Mouse (Mus musculus): ENCODE results near the gene Gas1.
A peak's percentile ranks its signal among the peaks of the same experiment; 100 is the strongest.

Gas1 gene

GRCm38 (mm10) chr13:60177106-60177796 is at the start of gene Gas1:
Gene Gas1, minus strand, starts transcription at chr13:60177365.
- Histone ChIP-seq H3K4me3 (replicated peaks; ENCODE audit: low read length) (peak within 1 kb of the TSS; percentile 89), H3K27me3 (ENCODE audit: insufficient read depth, low read length) (peaks cover 35% of the 10 kb centered on the region), H3K36me3 (ENCODE audit: insufficient read depth, low read length) (no peaks in the 10 kb centered on the region), H3K4me1 (replicated peaks; ENCODE audit: low read depth, low read length) (peaks cover 17% of the 10 kb centered on the region), H3K9me3 (ENCODE audit: low read length) (no peaks in the 10 kb centered on the region)
- no peak for TF ChIP-seq POU5F1 (IDR thresholded peaks at IDR 0.05; ENCODE audit: borderline replicate concordance, low read length)
- no peak for TF ChIP-seq CTCF (conservative IDR thresholded peaks at IDR 0.05; ENCODE audit: low read length)
- TF ChIP-seq NANOG (IDR thresholded peaks at IDR 0.05; ENCODE audit: borderline replicate concordance, low read length) = no peak

GRCm38 (mm10) chr13:60226251-60226836 is 49.2 kb upstream of the Gas1 start:
- Histone ChIP-seq H3K4me3 (replicated peaks; ENCODE audit: low read length) (no peak overlapping the region), H3K4me1 (replicated peaks; ENCODE audit: low read depth, low read length) (no peaks in the 10 kb centered on the region), H3K27me3 (ENCODE audit: insufficient read depth, low read length) (no peaks in the 10 kb centered on the region), H3K9me3 (ENCODE audit: low read length) (no peaks in the 10 kb centered on the region), H3K36me3 (ENCODE audit: insufficient read depth, low read length) (no peaks in the 10 kb centered on the region)
- no peak for TF ChIP-seq CTCF (conservative IDR thresholded peaks at IDR 0.05; ENCODE audit: low read length)
- TF ChIP-seq POU5F1 (IDR thresholded peaks at IDR 0.05; ENCODE audit: borderline replicate concordance, low read length) = no peak
- TF ChIP-seq NANOG (IDR thresholded peaks at IDR 0.05; ENCODE audit: borderline replicate concordance, low read length) = no peak

GRCm38 (mm10) chr13:60225736-60226135 is 48.6 kb upstream of the Gas1 start:
- no peaks in the 10 kb centered on the region for H3K4me1 ChIP-seq (replicated peaks; ENCODE audit: low read depth, low read length)
- no peaks in the 10 kb centered on the region for H3K36me3 ChIP-seq (ENCODE audit: insufficient read depth, low read length)
- H3K9me3 ChIP-seq (ENCODE audit: low read length) = no peaks in the 10 kb centered on the region
- H3K4me3 ChIP-seq (replicated peaks; ENCODE audit: low read length) = no peak overlapping the region
- no peaks in the 10 kb centered on the region for H3K27me3 ChIP-seq (ENCODE audit: insufficient read depth, low read length)
- TF ChIP-seq CTCF (conservative IDR thresholded peaks at IDR 0.05; ENCODE audit: low read length) (no peak), NANOG (IDR thresholded peaks at IDR 0.05; ENCODE audit: borderline replicate concordance, low read length) (no peak), POU5F1 (IDR thresholded peaks at IDR 0.05; ENCODE audit: borderline replicate concordance, low read length) (no peak)

- TF ChIP-seq POU5F1 (IDR thresholded peaks at IDR 0.05; ENCODE audit: borderline replicate concordance, low read length) (no peak), CTCF (conservative IDR thresholded peaks at IDR 0.05; ENCODE audit: low read length) (no peak), NANOG (IDR thresholded peaks at IDR 0.05; ENCODE audit: borderline replicate concordance, low read length) (no peak)
- H3K9me3 ChIP-seq (ENCODE audit: low read length) = no peaks in the 10 kb centered on the region
- no peaks in the 10 kb centered on the region for H3K36me3 ChIP-seq (ENCODE audit: insufficient read depth, low read length)
- H3K4me1 ChIP-seq (replicated peaks; ENCODE audit: low read depth, low read length) = no peaks in the 10 kb centered on the region
- no peaks in the 10 kb centered on the region for H3K27me3 ChIP-seq (ENCODE audit: insufficient read depth, low read length)
- H3K4me3 ChIP-seq (replicated peaks; ENCODE audit: low read length) = no peak overlapping the region
Measured at GRCm38 (mm10) chr13:60225276-60225675, 48.1 kb upstream of the Gas1 start.

GRCm38 (mm10) chr13:60223797-60224196 is 46.6 kb upstream of the Gas1 start:
- no peak for TF ChIP-seq POU5F1 (IDR thresholded peaks at IDR 0.05; ENCODE audit: borderline replicate concordance, low read length)
- no peak for TF ChIP-seq NANOG (IDR thresholded peaks at IDR 0.05; ENCODE audit: borderline replicate concordance, low read length)
- no peak for TF ChIP-seq CTCF (conservative IDR thresholded peaks at IDR 0.05; ENCODE audit: low read length)
- H3K9me3 ChIP-seq (ENCODE audit: low read length) = peaks cover 10% of the 10 kb centered on the region; the same call in 1 of the 2 replicates
- H3K4me3 ChIP-seq (replicated peaks; ENCODE audit: low read length) = no peak overlapping the region

GRCm38 (mm10) chr13:60222336-60222735 is 45.2 kb upstream of the Gas1 start:
- H3K4me1 ChIP-seq (replicated peaks; ENCODE audit: low read depth, low read length) = no peaks in the 10 kb centered on the region
- H3K9me3 ChIP-seq (ENCODE audit: low read length) = peaks cover 13% of the 10 kb centered on the region; the same call in 1 of the 2 replicates
- no peak overlapping the region for H3K4me3 ChIP-seq (replicated peaks; ENCODE audit: low read length)
- no peaks in the 10 kb centered on the region for H3K36me3 ChIP-seq (ENCODE audit: insufficient read depth, low read length)
- TF ChIP-seq NANOG (IDR thresholded peaks at IDR 0.05; ENCODE audit: borderline replicate concordance, low read length) (no peak), CTCF (conservative IDR thresholded peaks at IDR 0.05; ENCODE audit: low read length) (no peak), POU5F1 (IDR thresholded peaks at IDR 0.05; ENCODE audit: borderline replicate concordance, low read length) (no peak)
- H3K27me3 ChIP-seq (ENCODE audit: insufficient read depth, low read length) = no peaks in the 10 kb centered on the region

More at GRCm38 (mm10) chr13:60223797-60224196, 46.6 kb upstream of the Gas1 start:
- Histone ChIP-seq H3K27me3 (ENCODE audit: insufficient read depth, low read length) (no peaks in the 10 kb centered on the region), H3K36me3 (ENCODE audit: insufficient read depth, low read length) (no peaks in the 10 kb centered on the region), H3K4me1 (replicated peaks; ENCODE audit: low read depth, low read length) (no peaks in the 10 kb centered on the region)

GRCm38 (mm10) chr13:60213896-60214295 is 36.7 kb upstream of the Gas1 start:
- Histone ChIP-seq H3K9me3 (ENCODE audit: low read length) (peaks cover 29% of the 10 kb centered on the region), H3K36me3 (ENCODE audit: insufficient read depth, low read length) (no peaks in the 10 kb centered on the region), H3K4me1 (replicated peaks; ENCODE audit: low read depth, low read length) (no peaks in the 10 kb centered on the region), H3K4me3 (replicated peaks; ENCODE audit: low read length) (no peak overlapping the region), H3K27me3 (ENCODE audit: insufficient read depth, low read length) (no peaks in the 10 kb centered on the region)
- TF ChIP-seq POU5F1 (IDR thresholded peaks at IDR 0.05; ENCODE audit: borderline replicate concordance, low read length) = no peak
- TF ChIP-seq CTCF (conservative IDR thresholded peaks at IDR 0.05; ENCODE audit: low read length) = no peak
- no peak for TF ChIP-seq NANOG (IDR thresholded peaks at IDR 0.05; ENCODE audit: borderline replicate concordance, low read length)

- H3K27me3 ChIP-seq (ENCODE audit: insufficient read depth, low read length) = no peaks in the 10 kb centered on the region
- H3K4me3 ChIP-seq (replicated peaks; ENCODE audit: low read length) = no peak overlapping the region
- no peaks in the 10 kb centered on the region for H3K36me3 ChIP-seq (ENCODE audit: insufficient read depth, low read length)
- H3K4me1 ChIP-seq (replicated peaks; ENCODE audit: low read depth, low read length) = no peaks in the 10 kb centered on the region
- H3K9me3 ChIP-seq (ENCODE audit: low read length) = peaks cover 64% of the 10 kb centered on the region
- TF ChIP-seq POU5F1 (IDR thresholded peaks at IDR 0.05; ENCODE audit: borderline replicate concordance, low read length) (no peak), CTCF (conservative IDR thresholded peaks at IDR 0.05; ENCODE audit: low read length) (no peak), NANOG (IDR thresholded peaks at IDR 0.05; ENCODE audit: borderline replicate concordance, low read length) (no peak)
Measured at GRCm38 (mm10) chr13:60207135-60207601, 30.0 kb upstream of the Gas1 start.

Measured in E14TG2a.4 (cell line).